Mouse (Mus musculus) kidney, postnatal 0 days (tissue): ENCODE results near the gene Wscd2. TPM values are rescaled to one million over a fixed set of nuclear protein-coding genes. Genes with fewer than 3 reads are reported as not detected.

ENCODE experiments used
- ATAC-seq: fragments of 200-750 bp; cut with Nextera tagmentation; replicated peaks from 2 replicates; pipeline ENCODE4 v1.8.0; 2017; ENCODE audit warnings: low read depth, moderate number of reproducible peaks, moderate TSS enrichment, moderate library complexity; ENCODE audit not compliant: low FRiP score
- DNase-seq: peaks from one replicate; pipeline ENCODE4 v3.0.0-alpha.2; 2016; ENCODE audit warnings: low spot score
- H3K27ac ChIP-seq: fragments of 300-500 bp; sonication (generic); 2 replicates; pipeline ENCODE4 v1.5.1; 2014; ENCODE audit warnings: mild to moderate bottlenecking
- H3K27me3 ChIP-seq: fragments of 300-500 bp; sonication (generic); 2 replicates; pipeline ENCODE4 v1.6.1; 2014; ENCODE audit warnings: low read length, mixed read lengths; ENCODE audit not compliant: insufficient read depth
- H3K36me3 ChIP-seq: fragments of 300-500 bp; sonication (generic); 2 replicates; pipeline ENCODE4 v1.6.1; 2014; ENCODE audit warnings: low read length, mixed read lengths; ENCODE audit not compliant: insufficient read depth
- H3K4me1 ChIP-seq: fragments of 300-500 bp; sonication (generic); replicated peaks from 2 replicates; pipeline ENCODE4 v1.6.1; 2014; ENCODE audit warnings: antibody characterized with exemption, low read length, mixed read lengths; ENCODE audit not compliant: insufficient read depth
- H3K4me2 ChIP-seq: fragments of 300-500 bp; sonication (generic); 2 replicates; pipeline ENCODE4 v1.6.1; 2014; ENCODE audit warnings: mild to moderate bottlenecking, low read length, moderate library complexity, mixed read lengths
- H3K4me3 ChIP-seq: fragments of 300-500 bp; sonication (generic); replicated peaks from 2 replicates; pipeline ENCODE4 v1.5.1; 2014; ENCODE audit warnings: low read depth, low read length
- H3K9ac ChIP-seq: fragments of 300-500 bp; sonication (generic); 2 replicates; pipeline ENCODE4 v1.6.1; 2014; ENCODE audit warnings: low read depth, low read length
- H3K9me3 ChIP-seq: fragments of 300-500 bp; sonication (generic); replicated peaks from 2 replicates; pipeline ENCODE4 v1.6.1; 2016; ENCODE audit warnings: low read length, inconsistent platforms, mixed read lengths
- CTCF ChIP-seq: IDR thresholded peaks from 2 replicates; pipeline ENCODE4 v1.5.1; 2016; ENCODE audit warnings: antibody characterized with exemption, low read depth, mild to moderate bottlenecking, moderate library complexity
- WGBS: fragments of 180-500 bp; shearing (Covaris S2); extraction: QIAGEN DNeasy Blood & Tissue Kit; methylation state at CpG from one replicate; pipeline ENCODE4 v1.1.7; 2014; 5-methylcytosine and 5-hydroxymethylcytosine counted together
- polyA plus RNA-seq: library from polyadenylated mRNA; unstranded; fragments of >200 nt; fragmentation: Nextera tagmentation; extraction: Ambion mirVana; gene quantifications from 2 replicates; pipeline ENCODE4 v1.2.1, GENCODE M21; 2015

Gene Wscd2
- polyA plus RNA-seq, 1 experiment from 2014 or later: 1.7 TPM

DNA sequence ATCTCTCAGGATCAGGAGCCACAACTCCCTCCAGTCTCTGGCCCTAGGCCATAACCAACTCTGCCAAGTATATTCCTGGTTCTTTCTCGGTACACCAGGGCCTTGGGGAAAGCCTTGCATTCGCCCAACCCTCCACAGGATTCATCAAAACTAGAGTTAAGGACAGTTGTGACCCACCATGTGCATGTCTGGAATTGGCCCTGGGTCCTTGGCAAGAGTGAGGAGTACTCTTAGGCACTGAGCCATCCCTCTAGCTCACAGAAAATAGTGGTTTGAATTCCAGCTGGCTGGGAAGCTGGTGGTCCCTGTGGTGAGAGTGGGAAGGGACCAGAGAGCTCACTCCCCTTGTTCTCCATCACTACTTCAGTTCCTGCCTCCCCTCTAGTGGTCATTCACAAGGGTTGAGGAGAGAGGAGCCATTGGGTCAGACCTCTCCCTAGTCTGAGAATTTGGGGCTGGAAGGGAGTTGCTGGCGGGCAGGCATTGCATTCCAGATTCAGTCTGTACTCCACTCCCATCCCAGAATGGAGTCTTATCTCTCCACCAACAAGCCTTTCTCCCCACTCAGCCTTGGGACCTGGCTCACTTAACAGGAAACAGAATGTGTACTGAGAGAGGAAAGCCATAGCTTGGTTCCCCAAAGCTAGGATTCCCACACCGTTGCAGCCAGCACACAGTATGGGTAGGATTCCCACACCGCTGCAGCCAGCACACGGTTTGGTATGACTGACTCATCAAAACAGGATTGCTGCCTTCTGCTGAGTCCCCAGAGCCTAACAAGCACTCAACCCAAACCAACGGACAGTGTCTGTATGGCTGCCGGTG, 117.0 kb downstream of the Wscd2 start:
- ATAC-seq (no peak), DNase-seq (no peak)
- Histone ChIP-seq H3K27me3 (no peaks in the 10 kb centered on the region), H3K9me3 (no peaks in the 10 kb centered on the region), H3K36me3 (no peaks in the 10 kb centered on the region), H3K27ac (no peak overlapping the region), H3K4me3 (no peak overlapping the region), H3K4me2 (no peak overlapping the region), H3K9ac (no peak overlapping the region), H3K4me1 (no peaks in the 10 kb centered on the region)
- TF ChIP-seq CTCF: peak; percentile 33; the same call in 1 of the 2 replicates
- WGBS: 70% methylated on average over 8 of the region's 8 CpGs

DNA sequence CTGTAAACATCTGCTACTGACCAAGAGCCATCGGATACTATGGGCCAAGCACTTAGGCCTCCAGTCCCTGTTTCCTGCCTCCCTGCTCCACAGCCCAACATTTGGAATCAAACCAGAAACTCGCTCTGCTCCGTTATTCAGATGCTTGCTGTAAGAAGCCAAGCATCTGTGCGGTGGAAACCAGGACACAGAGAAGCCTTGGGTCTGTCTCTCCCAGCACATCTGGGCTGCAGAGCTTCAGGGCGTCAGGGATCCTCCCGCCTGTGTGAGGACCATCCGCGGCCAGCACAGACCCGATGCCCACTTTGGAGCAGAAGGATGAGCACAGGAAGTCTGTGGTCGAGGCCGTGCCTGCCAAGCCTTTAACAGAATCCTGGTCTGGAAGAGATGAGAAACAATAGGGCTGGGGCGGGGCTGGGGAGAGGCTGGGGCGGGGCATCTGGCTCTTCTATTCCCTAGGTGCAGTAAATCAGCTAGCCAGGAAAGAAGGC, 117.9 kb downstream of the Wscd2 start:
- 20% methylated on average over 13 of the region's 13 CpGs for WGBS
- ATAC-seq (no peak), DNase-seq (peak; percentile 64)
- Histone ChIP-seq H3K9ac (no peak overlapping the region), H3K9me3 (no peaks in the 10 kb centered on the region), H3K36me3 (no peaks in the 10 kb centered on the region), H3K27me3 (no peaks in the 10 kb centered on the region), H3K4me3 (no peak overlapping the region), H3K4me2 (no peak overlapping the region), H3K27ac (peak overlapping the region; percentile 36; the same call in 1 of the 2 replicates), H3K4me1 (no peaks in the 10 kb centered on the region)
- no peak for TF ChIP-seq CTCF

DNA sequence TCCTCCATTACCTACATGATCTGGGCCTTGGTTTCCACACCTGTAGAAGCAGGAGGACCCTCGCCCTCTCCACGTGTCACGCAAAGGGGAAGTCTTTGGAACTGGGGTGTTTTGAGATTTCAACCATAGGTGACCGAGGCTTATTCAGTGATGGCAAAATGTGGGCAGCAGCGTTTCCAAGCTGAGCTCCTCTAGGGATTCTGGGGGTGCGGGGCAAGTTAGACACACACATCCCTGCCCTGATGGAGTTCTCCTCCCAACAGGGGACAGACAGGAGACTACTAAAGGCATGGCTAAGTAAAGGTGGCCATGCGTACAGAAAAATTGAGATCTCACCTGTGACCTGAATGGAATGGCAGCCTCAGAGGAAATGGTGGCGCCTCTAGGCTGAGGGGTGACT, 118.4 kb downstream of the Wscd2 start:
- Histone ChIP-seq H3K4me3 (no peak overlapping the region), H3K27ac (no peak overlapping the region), H3K27me3 (no peaks in the 10 kb centered on the region), H3K4me2 (no peak overlapping the region), H3K9me3 (no peaks in the 10 kb centered on the region), H3K36me3 (no peaks in the 10 kb centered on the region), H3K4me1 (no peaks in the 10 kb centered on the region), H3K9ac (no peak overlapping the region)
- no peak for ATAC-seq
- WGBS: 72% methylated on average over 8 of the region's 8 CpGs
- TF ChIP-seq CTCF: no peak
- DNase-seq: no peak

- Histone ChIP-seq H3K36me3 (no peaks in the 10 kb centered on the region), H3K27ac (no peak overlapping the region), H3K4me3 (no peak overlapping the region), H3K27me3 (no peaks in the 10 kb centered on the region), H3K4me1 (no peaks in the 10 kb centered on the region), H3K4me2 (no peak overlapping the region), H3K9ac (no peak overlapping the region), H3K9me3 (no peaks in the 10 kb centered on the region)
- WGBS: 73% methylated on average over 5 of the region's 5 CpGs
- ATAC-seq (no peak), DNase-seq (no peak)
- TF ChIP-seq CTCF: no peak
Observed at GRCm38 (mm10) chr5:113609891-113610290, 119.8 kb downstream of the Wscd2 start.

DNA sequence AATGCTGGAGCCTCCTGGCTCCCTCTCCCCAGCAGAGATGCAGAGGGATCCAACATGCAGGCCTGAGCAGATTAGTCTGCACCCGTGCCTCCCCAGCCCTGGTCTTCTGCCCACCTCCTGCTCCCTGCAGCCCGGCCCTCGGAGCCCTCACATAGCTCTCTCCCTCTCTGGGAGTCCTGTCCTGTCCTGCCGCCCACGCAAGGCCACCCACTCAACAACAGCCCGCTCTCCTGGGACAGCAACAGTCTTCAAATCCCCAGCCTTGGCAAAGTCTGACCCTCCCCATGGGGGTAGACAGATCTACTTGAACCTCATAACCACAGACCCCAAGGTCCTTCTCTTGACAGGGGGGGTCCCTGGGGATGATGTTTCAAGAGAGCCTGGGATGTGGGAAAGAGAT, 120.4 kb downstream of the Wscd2 start:
- Histone ChIP-seq H3K27me3 (no peaks in the 10 kb centered on the region), H3K36me3 (no peaks in the 10 kb centered on the region), H3K4me1 (no peaks in the 10 kb centered on the region), H3K27ac (no peak overlapping the region), H3K9ac (no peak overlapping the region), H3K4me2 (no peak overlapping the region), H3K9me3 (no peaks in the 10 kb centered on the region), H3K4me3 (no peak overlapping the region)
- 48% methylated on average over 6 of the region's 6 CpGs for WGBS
- no peak for TF ChIP-seq CTCF
- ATAC-seq: no peak
- no peak for DNase-seq

GRCm38 (mm10) chr5:113611131-113611530, 121.0 kb downstream of the Wscd2 start:
- no peak overlapping the region for H3K9ac ChIP-seq
- no peaks in the 10 kb centered on the region for H3K27me3 ChIP-seq
- no peaks in the 10 kb centered on the region for H3K9me3 ChIP-seq
- ATAC-seq (no peak), DNase-seq (no peak)
- H3K4me3 ChIP-seq: no peak overlapping the region
- H3K4me2 ChIP-seq: no peak overlapping the region
- no peak overlapping the region for H3K27ac ChIP-seq
- WGBS: 81% methylated on average over 6 of the region's 6 CpGs
- H3K36me3 ChIP-seq: no peaks in the 10 kb centered on the region
- H3K4me1 ChIP-seq: no peaks in the 10 kb centered on the region
- TF ChIP-seq CTCF: no peak
